Mouse (Mus musculus): Measurements from ENCODE around the gene Prmt1. TPM values are rescaled to one million over a fixed set of nuclear protein-coding genes. Genes with fewer than 3 reads are reported as not detected.
A peak's percentile ranks its signal among the peaks of the same experiment; 100 is the strongest.

The Prmt1 gene
- polyA plus RNA-seq, 1 experiment from 2014 or later: 697 TPM

DNA sequence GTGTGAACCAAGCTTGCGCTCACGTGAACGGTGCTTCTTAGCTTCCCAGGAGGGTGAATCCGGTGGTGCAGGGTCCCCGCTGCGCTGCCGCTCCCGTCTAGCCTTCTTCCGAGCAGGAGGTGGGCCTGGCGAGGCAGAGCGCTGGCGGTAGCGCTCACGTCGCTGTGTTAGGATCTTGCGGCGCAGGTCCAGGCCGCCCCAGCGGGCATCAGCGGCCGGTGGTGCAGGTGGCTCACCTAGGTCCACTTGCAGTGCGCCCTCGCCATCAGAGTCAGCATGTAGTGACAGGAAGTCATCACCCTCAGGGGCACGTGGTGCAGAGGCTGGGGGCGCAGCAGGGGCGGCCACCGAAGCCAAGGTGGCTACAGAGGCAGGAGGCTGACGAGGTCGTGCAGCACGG lies 21.5 kb upstream of the Prmt1 start:
- H3K36me3 ChIP-seq (replicated peaks): peaks cover 81% of the 10 kb centered on the region
- no peak overlapping the region for H3K4me3 ChIP-seq
- H3K27ac ChIP-seq: no peak overlapping the region
- 95% methylated on average over 30 of the region's 30 CpGs for WGBS
- H3K9ac ChIP-seq: no peak overlapping the region
- no peaks in the 10 kb centered on the region for H3K4me1 ChIP-seq
- no peak overlapping the region for H3K4me2 ChIP-seq
- H3K9me3 ChIP-seq: no peaks in the 10 kb centered on the region
- no peaks in the 10 kb centered on the region for H3K27me3 ChIP-seq (replicated peaks)
- no peak for ATAC-seq (replicated peaks)

DNA sequence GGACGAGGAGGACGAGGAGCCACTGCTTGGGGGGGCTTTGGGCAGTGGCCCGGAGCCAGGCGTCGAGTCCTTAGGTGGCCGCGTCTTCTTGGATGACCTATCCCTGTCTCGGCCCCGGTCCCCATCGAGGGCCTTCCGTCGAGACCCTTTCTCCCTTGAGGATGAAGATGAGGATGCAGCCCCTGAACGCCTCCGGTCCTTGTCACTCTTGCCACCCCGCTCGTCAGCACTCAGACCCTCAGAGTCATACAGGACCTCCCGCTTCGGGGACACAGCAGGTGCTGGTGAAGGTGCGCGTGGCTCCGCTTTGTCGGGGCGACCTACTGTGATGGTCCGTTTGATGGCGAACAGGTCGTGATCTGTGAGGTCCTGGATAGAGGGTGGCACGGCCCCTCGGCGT lies 20.8 kb upstream of the Prmt1 start:
- Histone ChIP-seq H3K4me2 (no peak overlapping the region), H3K4me1 (no peaks in the 10 kb centered on the region), H3K9ac (no peak overlapping the region), H3K36me3 (replicated peaks) (peaks cover 76% of the 10 kb centered on the region), H3K9me3 (no peaks in the 10 kb centered on the region), H3K27ac (no peak overlapping the region), H3K27me3 (replicated peaks) (no peaks in the 10 kb centered on the region), H3K4me3 (no peak overlapping the region)
- ATAC-seq (replicated peaks): no peak
- 95% methylated on average over 29 of the region's 29 CpGs for WGBS

DNA sequence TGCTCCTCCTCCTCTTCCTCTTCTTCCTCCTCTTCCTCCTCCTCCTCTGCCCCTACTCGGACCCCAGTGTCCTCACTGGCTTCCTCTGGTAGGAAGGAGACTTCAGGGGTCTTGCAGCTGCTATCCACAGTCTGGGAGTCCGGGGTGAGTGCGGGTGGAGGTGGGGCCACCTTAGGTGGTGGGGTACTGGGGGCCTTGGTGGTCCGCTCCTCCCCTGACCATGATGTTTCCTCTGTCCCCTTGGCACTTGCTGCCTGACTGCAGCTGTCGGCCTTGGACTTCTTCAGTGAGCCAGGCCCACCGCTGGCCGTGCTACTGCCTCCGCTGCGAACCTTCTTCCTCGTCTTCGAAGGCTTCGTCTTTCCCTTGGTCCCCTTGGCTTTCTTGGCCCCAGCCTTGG lies 20.1 kb upstream of the Prmt1 start:
- H3K9ac ChIP-seq: no peak overlapping the region
- H3K36me3 ChIP-seq (replicated peaks): peaks cover 75% of the 10 kb centered on the region
- no peaks in the 10 kb centered on the region for H3K4me1 ChIP-seq
- H3K4me3 ChIP-seq: no peak overlapping the region
- H3K27me3 ChIP-seq (replicated peaks): no peaks in the 10 kb centered on the region
- H3K27ac ChIP-seq: no peak overlapping the region
- ATAC-seq (replicated peaks): no peak
- 93% methylated on average over 12 of the region's 12 CpGs for WGBS
- no peaks in the 10 kb centered on the region for H3K9me3 ChIP-seq
- no peak overlapping the region for H3K4me2 ChIP-seq

DNA sequence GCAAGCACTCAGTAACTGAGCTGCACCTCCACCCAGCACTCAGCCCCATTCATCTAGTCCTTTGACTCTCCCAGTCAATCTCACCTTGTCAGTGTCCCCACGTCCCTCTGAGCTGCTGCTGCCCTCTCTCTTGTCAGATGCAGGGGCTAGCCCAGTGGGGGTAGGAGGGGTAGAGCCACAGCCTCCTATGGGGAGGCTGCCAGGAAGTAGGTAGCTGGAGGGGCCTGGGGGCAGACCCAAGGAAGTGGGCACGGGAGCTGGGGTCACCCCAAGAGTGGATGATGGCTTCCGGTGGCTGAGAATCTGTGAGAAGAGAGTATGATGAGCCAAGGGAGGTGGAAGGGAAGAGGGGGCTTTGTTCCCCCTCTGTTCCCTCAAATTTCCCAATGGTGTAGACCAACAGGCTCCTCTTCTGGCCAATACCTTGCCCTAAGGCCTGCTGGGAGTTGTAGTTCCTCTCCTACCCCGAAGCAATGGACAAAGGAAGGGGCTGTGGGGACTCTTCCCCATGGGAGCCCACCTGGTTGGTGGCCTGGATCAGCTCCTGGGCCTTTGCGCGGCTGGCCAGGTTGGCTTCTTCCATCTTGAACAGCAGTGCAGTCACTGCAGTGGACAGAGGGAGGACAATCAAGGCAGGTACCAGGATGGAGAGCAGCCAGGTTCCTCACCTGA lies 19.1 kb upstream of the Prmt1 start:
- H3K27me3 ChIP-seq (replicated peaks): no peaks in the 10 kb centered on the region
- H3K27ac ChIP-seq: no peak overlapping the region
- 0 out of 2 replicates have a peak, but pooled peaks cover 1% of the 10 kb centered on the region for H3K4me1 ChIP-seq
- H3K36me3 ChIP-seq (replicated peaks): peaks cover 85% of the 10 kb centered on the region
- no peak overlapping the region for H3K4me2 ChIP-seq
- ATAC-seq (replicated peaks): no peak
- no peak overlapping the region for H3K9ac ChIP-seq
- 90% methylated on average over 6 of the region's 6 CpGs for WGBS
- no peaks in the 10 kb centered on the region for H3K9me3 ChIP-seq
- no peak overlapping the region for H3K4me3 ChIP-seq

DNA sequence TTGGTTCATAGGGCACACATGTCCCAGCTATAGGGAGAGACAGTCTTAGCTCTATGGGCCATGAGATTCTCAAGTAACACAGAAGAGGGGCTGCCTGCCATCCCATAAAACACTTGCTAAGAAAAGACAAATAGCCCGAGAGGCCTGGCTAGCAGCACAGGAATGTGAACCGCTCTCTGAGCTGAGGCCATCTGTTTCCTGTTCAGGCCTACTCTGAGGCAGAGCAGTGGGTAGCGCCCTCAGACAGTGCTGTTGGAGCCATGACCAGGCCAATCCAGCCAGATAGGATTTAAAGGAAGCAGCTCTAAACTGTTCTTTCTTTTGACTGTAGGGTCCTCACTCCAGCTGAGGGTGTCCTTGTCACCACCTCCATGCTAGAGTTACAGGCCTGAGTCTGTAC lies 18.2 kb upstream of the Prmt1 start:
- Histone ChIP-seq H3K4me3 (no peak overlapping the region), H3K27me3 (replicated peaks) (no peaks in the 10 kb centered on the region), H3K27ac (no peak overlapping the region), H3K36me3 (replicated peaks) (peaks cover 82% of the 10 kb centered on the region), H3K9ac (no peak overlapping the region), H3K4me2 (no peak overlapping the region), H3K9me3 (no peaks in the 10 kb centered on the region), H3K4me1 (peaks cover 6% of the 10 kb centered on the region; the same call in 1 of the 2 replicates)
- WGBS: 91% methylated on average over 3 of the region's 3 CpGs
- no peak for ATAC-seq (replicated peaks)

DNA sequence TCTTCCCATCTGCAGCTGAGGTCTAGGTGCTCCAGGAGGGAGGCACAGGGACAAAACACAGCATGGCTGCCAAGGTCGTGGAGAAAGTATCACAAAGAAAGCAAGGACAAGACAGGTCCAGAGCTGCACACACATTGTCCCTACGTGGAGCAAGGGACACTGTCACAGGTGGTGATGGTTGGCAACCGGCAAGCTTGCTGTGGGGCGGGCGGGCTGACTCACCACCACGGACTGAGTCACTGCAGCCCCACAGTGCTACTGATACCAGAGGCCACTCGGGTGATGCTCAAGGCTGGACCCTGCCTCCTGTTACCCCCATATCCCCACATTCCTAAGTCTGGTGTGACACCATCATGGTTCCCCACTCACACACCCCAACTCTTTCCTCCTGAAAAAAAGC lies 16.1 kb upstream of the Prmt1 start:
- H3K4me1 ChIP-seq: peaks cover 23% of the 10 kb centered on the region
- no peak overlapping the region for H3K9ac ChIP-seq
- peaks cover 62% of the 10 kb centered on the region for H3K36me3 ChIP-seq (replicated peaks)
- 92% methylated on average over 7 of the region's 7 CpGs for WGBS
- no peak overlapping the region for H3K27ac ChIP-seq
- no peak overlapping the region for H3K4me2 ChIP-seq
- no peaks in the 10 kb centered on the region for H3K9me3 ChIP-seq
- ATAC-seq (replicated peaks): no peak
- H3K27me3 ChIP-seq (replicated peaks): no peaks in the 10 kb centered on the region
- H3K4me3 ChIP-seq: no peak overlapping the region

DNA sequence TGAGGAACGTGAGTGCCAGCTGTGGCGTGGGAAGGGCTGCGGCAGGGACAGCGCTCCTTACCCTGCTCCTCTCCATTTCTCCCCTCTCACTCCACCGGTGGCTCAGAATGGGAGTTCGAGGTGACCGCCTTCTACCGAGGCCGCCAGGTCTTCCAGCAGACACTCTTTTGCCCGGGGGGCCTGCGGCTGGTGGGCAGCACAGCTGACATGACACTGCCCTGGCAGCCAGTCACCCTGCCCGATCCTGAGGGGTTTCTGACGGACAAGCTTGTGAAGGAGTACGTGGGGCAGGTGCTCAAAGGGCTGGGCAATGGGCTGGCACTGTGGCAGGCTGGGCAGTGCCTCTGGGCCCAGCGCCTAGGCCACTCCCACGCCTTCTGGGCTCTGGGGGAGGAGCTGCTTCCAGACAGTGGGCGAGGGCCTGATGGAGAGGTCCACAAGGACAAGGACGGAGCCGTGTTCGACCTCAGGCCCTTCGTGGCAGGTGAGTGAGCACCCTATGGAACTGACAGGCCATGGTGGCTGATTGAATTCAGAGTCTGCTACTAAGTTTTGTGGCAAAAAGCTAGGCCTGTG lies 14.3 kb upstream of the Prmt1 start:
- 87% methylated on average over 21 of the region's 21 CpGs for WGBS
- Histone ChIP-seq H3K27me3 (replicated peaks) (no peaks in the 10 kb centered on the region), H3K9me3 (no peaks in the 10 kb centered on the region), H3K4me1 (peaks cover 35% of the 10 kb centered on the region), H3K4me3 (no peak overlapping the region), H3K36me3 (replicated peaks) (peaks cover 45% of the 10 kb centered on the region), H3K4me2 (no peak overlapping the region), H3K9ac (no peak overlapping the region), H3K27ac (no peak overlapping the region)
- ATAC-seq (replicated peaks): no peak

DNA sequence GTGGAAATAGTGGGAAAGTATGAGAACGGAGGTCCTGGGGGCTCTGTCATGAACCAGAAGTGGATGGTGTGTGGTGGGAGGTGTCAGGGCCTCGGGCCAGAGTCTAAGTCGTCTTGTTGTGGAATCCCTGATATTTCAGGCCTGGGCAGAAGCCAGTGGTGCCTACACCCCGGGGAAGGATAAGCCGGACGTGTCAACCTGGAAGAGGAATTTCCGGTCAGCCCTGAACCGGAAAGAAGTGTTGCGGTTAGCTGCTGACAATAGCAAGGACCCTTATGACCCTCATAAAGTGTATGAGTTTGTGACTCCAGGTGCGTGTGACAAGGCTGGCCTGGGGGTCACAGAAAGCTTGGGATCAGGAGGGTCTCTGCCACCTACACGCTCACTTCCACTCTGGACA lies 13.4 kb upstream of the Prmt1 start:
- Histone ChIP-seq H3K27ac (no peak overlapping the region), H3K27me3 (replicated peaks) (no peaks in the 10 kb centered on the region), H3K4me3 (no peak overlapping the region), H3K4me1 (peaks cover 35% of the 10 kb centered on the region), H3K9ac (no peak overlapping the region), H3K4me2 (no peak overlapping the region), H3K9me3 (no peaks in the 10 kb centered on the region), H3K36me3 (replicated peaks) (peaks cover 38% of the 10 kb centered on the region)
- 87% methylated on average over 11 of the region's 11 CpGs for WGBS
- no peak for ATAC-seq (replicated peaks)

DNA sequence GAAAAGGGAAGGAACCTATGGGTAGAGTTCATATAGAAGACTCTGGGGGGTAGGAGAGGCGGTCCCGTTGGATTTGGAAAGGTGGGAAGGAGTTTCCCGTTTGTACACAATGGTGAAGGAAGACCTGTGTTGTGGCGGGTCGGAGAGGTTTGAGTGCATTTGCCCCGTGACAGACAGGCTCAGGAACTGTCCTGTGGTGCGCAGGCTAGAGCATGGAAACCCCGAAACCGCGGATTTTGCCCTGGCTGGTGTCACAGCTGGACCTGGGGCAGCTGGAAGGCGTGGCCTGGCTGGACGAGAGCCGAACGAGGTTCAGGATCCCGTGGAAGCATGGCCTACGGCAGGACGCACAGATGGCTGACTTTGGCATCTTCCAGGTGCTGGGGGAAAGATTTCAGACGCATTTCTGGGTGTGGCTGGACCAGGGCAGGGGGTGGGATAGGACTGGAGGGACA lies 12.2 kb upstream of the Prmt1 start, which contains the start of gene Bcl2l12:
TSS of gene Bcl2l12 (minus strand) at position 212 of the 455 bp plus-strand sequence.
- Histone ChIP-seq H3K4me1 (peaks cover 35% of the 10 kb centered on the region), H3K27me3 (replicated peaks) (no peaks in the 10 kb centered on the region), H3K27ac (peak within 1 kb of the TSS; percentile 69), H3K4me2 (peak within 1 kb of the TSS; percentile 76), H3K9me3 (no peaks in the 10 kb centered on the region), H3K36me3 (replicated peaks) (peaks cover 27% of the 10 kb centered on the region), H3K4me3 (peak within 1 kb of the TSS; percentile 49), H3K9ac (peak within 1 kb of the TSS; percentile 48)
- 3% methylated on average over 18 of the region's 18 CpGs for WGBS
- ATAC-seq (replicated peaks): no peak

DNA sequence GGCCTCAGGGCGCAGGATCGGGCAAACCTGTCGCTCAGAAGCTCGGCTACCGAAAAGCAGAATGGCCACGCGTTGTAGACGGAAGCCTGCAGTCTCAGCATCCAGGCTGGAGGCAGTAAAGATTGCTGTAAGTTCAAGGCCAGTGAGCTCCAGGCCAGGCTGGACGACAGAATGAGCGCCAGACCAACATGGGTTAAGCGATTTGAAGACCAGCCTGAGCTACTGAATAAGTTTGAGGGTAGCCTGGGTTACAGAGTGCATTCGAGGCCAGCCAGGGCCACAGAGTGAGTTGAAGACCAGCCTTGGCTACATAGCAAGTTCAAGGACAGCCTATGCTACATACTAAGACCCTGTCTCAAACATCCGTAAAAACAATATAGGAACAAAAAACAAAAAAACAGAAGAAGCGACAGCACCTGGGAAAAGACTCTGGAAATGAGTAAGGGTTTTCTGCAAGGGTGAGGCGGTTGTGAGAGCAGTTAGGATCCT lies 11.6 kb upstream of the Prmt1 start:
- ATAC-seq (replicated peaks): no peak; the same call in 1 of the 2 replicates

DNA sequence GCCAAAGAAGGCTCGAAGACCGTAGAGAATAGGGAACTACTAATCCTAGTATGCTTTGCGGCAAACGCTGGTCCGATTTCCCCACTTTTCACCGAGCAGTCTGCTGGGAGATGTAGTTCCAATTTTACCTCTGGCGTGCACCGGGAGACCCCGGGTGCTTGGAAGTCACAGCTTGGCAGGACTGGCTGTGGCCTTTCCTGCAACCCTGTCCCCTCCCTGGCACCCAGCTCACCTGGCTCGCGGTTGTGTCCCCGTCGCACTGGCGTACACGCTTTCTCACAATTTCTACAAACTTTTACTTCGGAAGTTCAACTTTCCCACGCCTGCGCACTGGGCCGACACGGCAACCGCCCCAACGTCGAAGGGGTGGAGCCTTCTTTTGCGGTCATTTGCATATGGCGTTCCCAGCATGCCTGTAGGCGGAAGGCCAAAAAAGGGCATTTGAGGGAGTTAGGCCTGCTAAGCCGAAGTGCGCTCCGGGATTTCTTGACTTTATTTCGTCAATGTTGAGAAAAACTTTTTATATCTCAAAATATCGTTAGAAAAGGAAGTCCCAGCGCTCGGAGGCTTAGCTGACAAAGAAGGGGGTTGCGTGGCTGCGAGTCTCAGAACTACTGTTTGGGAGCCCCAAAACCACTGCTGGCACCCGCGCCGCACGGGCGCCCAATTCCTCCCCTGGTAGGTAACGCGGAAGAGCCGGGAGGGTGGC lies 11.0 kb upstream of the Prmt1 start, which contains the start of gene Irf3:
TSS of gene Irf3 (plus strand) at position 418 of the 709 bp plus-strand sequence.
- Histone ChIP-seq H3K36me3 (replicated peaks) (peaks cover 18% of the 10 kb centered on the region), H3K4me1 (peaks cover 35% of the 10 kb centered on the region), H3K4me3 (peak within 1 kb of the TSS; percentile 49), H3K9ac (peak within 1 kb of the TSS; percentile 48), H3K4me2 (peak within 1 kb of the TSS; percentile 76), H3K27ac (peak within 1 kb of the TSS; percentile 69), H3K27me3 (replicated peaks) (no peaks in the 10 kb centered on the region), H3K9me3 (no peaks in the 10 kb centered on the region)
- under 1% methylated on average over 43 of the region's 43 CpGs for WGBS
- peak; percentile 91 for ATAC-seq (replicated peaks)

More for the DNA sequence above, 11.6 kb upstream of the Prmt1 start:
- Histone ChIP-seq H3K4me1 (peaks cover 35% of the 10 kb centered on the region), H3K4me2 (peak overlapping the region; percentile 76), H3K27me3 (replicated peaks) (no peaks in the 10 kb centered on the region), H3K9me3 (no peaks in the 10 kb centered on the region), H3K36me3 (replicated peaks) (peaks cover 22% of the 10 kb centered on the region), H3K9ac (peak overlapping the region; percentile 48), H3K27ac (peak overlapping the region; percentile 69), H3K4me3 (peak overlapping the region; percentile 49)
- WGBS: 5% methylated on average over 15 of the region's 15 CpGs

DNA sequence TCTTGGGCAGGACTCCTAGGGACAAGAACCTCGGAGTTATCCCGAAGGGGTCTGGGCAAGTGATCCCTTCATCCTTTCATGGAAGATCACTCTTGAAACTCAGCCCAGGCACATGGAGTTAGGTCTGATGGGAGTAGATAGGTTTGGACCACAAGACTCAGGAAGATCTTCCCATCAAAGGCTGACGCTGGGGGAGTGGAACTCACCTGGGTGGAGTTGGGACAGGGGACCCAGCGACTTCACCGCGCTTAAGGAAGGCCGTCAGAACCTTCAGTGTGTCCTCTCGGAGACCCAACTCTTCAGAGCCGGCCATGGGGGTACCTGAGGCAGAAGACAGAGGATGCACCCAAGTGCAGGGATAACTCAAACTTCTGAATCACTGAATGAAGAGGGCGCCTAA lies 10.3 kb upstream of the Prmt1 start:
- peak overlapping the region; percentile 49 for H3K4me3 ChIP-seq
- ATAC-seq (replicated peaks): no peak
- H3K27me3 ChIP-seq (replicated peaks): no peaks in the 10 kb centered on the region
- H3K4me1 ChIP-seq: peaks cover 35% of the 10 kb centered on the region
- H3K4me2 ChIP-seq: peak overlapping the region; percentile 76
- peak overlapping the region; percentile 18 for H3K9ac ChIP-seq
- WGBS: 14% methylated on average over 10 of the region's 10 CpGs
- no peaks in the 10 kb centered on the region for H3K9me3 ChIP-seq
- no peak overlapping the region for H3K27ac ChIP-seq
- H3K36me3 ChIP-seq (replicated peaks): peaks cover 15% of the 10 kb centered on the region
